Mouse (Mus musculus) liver, postnatal 0 days (tissue): Measurements from ENCODE around the gene Nek10. TPM values are rescaled to one million over a fixed set of nuclear protein-coding genes. Genes with fewer than 3 reads are reported as not detected.

Experiments
- ATAC-seq: fragments of 200-750 bp; cut with Nextera tagmentation; 2 replicates; pipeline ENCODE4 v1.8.0; 2017; ENCODE audit warnings: mild to moderate bottlenecking, moderate library complexity
- DNase-seq: peaks from one replicate; pipeline ENCODE4 v3.0.0-alpha.2; 2016
- H3K27ac ChIP-seq: fragments of 300-500 bp; sonication (generic); 2 replicates; pipeline ENCODE4 v1.5.1; 2014; ENCODE audit warnings: antibody characterized with exemption, moderate library complexity, mild to moderate bottlenecking, low read depth
- H3K27me3 ChIP-seq: fragments of 300-500 bp; sonication (generic); 2 replicates; pipeline ENCODE4 v1.6.1; 2014; ENCODE audit warnings: low read length, control low read depth, mixed read lengths; ENCODE audit not compliant: insufficient read depth
- H3K36me3 ChIP-seq: fragments of 300-500 bp; sonication (generic); replicated peaks from 2 replicates; pipeline ENCODE4 v1.6.1; 2014; ENCODE audit warnings: mild to moderate bottlenecking, control low read depth, low read length, moderate library complexity, mixed read lengths; ENCODE audit not compliant: insufficient read depth
- H3K4me1 ChIP-seq: fragments of 300-500 bp; sonication (generic); 2 replicates; pipeline ENCODE4 v1.6.1; 2014; ENCODE audit warnings: antibody characterized with exemption, mild to moderate bottlenecking, control low read depth; ENCODE audit not compliant: insufficient read depth
- H3K4me2 ChIP-seq: fragments of 300-500 bp; sonication (generic); 2 replicates; pipeline ENCODE4 v1.6.1; 2014; ENCODE audit warnings: low read depth, mild to moderate bottlenecking, low read length, moderate library complexity, mixed read lengths
- H3K4me3 ChIP-seq: fragments of 300-500 bp; sonication (generic); 2 replicates; pipeline ENCODE4 v1.5.1; 2014; ENCODE audit warnings: low read depth, low read length
- H3K9ac ChIP-seq: fragments of 300-500 bp; sonication (generic); replicated peaks from 2 replicates; pipeline ENCODE4 v1.6.1; 2014; ENCODE audit warnings: mild to moderate bottlenecking, moderate library complexity
- H3K9me3 ChIP-seq: fragments of 300-500 bp; sonication (generic); 2 replicates; pipeline ENCODE4 v1.6.1; 2016; ENCODE audit warnings: mild to moderate bottlenecking, control low read depth, low read length, mixed read lengths
- CTCF ChIP-seq: sonication (generic); IDR thresholded peaks from 2 replicates; pipeline ENCODE4 v1.5.1; 2016; ENCODE audit warnings: antibody characterized with exemption, low read depth
- EP300 ChIP-seq: IDR thresholded peaks from 2 replicates; pipeline ENCODE4 v1.6.1; 2016; ENCODE audit warnings: antibody characterized with exemption, low read depth, mild to moderate bottlenecking
- WGBS: fragments of 180-500 bp; shearing (Covaris S2); extraction: QIAGEN DNeasy Blood & Tissue Kit; methylation state at CpG from one replicate; pipeline ENCODE4 v1.1.7; 2014; ENCODE audit not compliant: insufficient replicate concordance; 5-methylcytosine and 5-hydroxymethylcytosine counted together
- polyA plus RNA-seq: library from polyadenylated mRNA; unstranded; fragments of >200 nt; fragmentation: Nextera tagmentation; extraction: Ambion mirVana; gene quantifications from 2 replicates; pipeline ENCODE4 v1.2.1, GENCODE M21; 2015

Nek10 gene
- polyA plus RNA-seq, 1 experiment from 2014 or later: not detected

DNA sequence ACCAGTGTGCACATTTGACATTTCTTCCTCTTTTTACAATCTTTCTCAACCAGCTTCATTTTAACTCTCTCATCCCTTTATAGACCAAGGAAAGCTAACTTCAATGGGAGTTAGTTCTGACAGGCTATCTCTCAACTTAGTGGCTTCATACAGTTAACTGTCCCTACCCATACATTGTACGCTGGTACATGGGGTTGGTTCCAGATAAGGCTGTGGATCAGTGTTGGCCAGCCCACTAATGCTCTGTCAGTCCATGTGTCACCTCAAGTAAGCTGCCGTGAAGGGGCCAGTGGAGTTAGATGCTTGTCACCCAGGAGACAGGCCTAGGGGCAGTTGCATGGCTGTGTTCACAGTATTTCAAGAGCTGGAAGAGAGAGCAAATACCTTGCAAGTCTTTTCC, 124.3 kb downstream of the Nek10 start:
- DNase-seq: no peak

DNA sequence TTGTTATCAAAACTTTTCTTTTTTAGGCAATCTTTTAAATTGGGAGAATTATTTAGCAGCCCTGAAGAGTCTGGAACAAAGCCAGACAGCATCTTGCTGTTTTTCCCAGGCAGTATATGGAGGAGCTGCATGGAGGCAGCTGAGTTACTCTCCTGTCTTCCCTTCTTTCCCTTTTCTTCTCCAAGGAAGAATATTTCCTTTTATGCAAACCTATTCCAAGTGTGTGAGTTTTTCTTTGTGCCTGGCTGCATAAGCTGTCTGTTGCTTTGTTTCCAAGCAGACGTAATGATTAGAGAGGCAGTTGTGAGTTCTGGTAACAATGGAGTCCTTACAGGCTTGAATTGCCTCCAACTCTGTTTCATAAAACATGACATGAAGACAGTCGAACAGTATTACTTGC, 131.8 kb downstream of the Nek10 start:
- ATAC-seq (no peak), DNase-seq (no peak)
- H3K4me1 ChIP-seq: no peaks in the 10 kb centered on the region
- no peaks in the 10 kb centered on the region for H3K27me3 ChIP-seq
- H3K9me3 ChIP-seq: no peaks in the 10 kb centered on the region
- no peaks in the 10 kb centered on the region for H3K36me3 ChIP-seq
- no peak overlapping the region for H3K27ac ChIP-seq
- no peak overlapping the region for H3K4me3 ChIP-seq
- H3K4me2 ChIP-seq: no peak overlapping the region
- no peak for TF ChIP-seq EP300
- no peak for TF ChIP-seq CTCF
- no peak overlapping the region for H3K9ac ChIP-seq
- WGBS: 61% methylated on average over 2 of the region's 2 CpGs

More for the DNA sequence above, 124.3 kb downstream of the Nek10 start:
- no peaks in the 10 kb centered on the region for H3K4me1 ChIP-seq
- no peak for TF ChIP-seq EP300
- no peaks in the 10 kb centered on the region for H3K27me3 ChIP-seq
- no peaks in the 10 kb centered on the region for H3K36me3 ChIP-seq
- ATAC-seq: no peak
- H3K9me3 ChIP-seq: no peaks in the 10 kb centered on the region
- no peak overlapping the region for H3K4me3 ChIP-seq
- H3K27ac ChIP-seq: no peak overlapping the region
- no peak overlapping the region for H3K4me2 ChIP-seq
- 57% methylated on average over 2 of the region's 2 CpGs for WGBS
- no peak overlapping the region for H3K9ac ChIP-seq

DNA sequence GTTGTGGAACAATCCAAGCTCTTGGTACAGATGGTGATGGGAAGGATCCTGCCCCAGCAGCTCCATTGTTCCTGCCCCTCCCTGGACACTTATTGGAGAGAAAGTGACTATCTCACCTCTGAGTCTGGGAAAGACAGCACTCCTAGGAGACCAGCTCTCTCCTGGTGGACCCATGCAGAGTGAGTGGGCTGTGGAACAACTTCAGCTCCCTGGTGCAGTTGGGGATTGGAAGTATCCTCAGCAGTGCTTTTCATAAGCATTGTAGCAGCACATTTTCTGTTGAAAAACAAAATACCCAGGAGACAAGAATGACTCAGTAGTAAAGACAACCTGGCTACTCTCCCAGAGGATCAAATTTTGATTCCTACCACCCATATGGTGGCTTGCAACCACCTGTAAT, 142.7 kb downstream of the Nek10 start:
- TF ChIP-seq CTCF (no peak), EP300 (no peak)
- Histone ChIP-seq H3K9ac (no peak overlapping the region), H3K4me1 (no peaks in the 10 kb centered on the region), H3K27ac (no peak overlapping the region), H3K4me3 (no peak overlapping the region), H3K36me3 (no peaks in the 10 kb centered on the region), H3K4me2 (no peak overlapping the region), H3K9me3 (no peaks in the 10 kb centered on the region), H3K27me3 (no peaks in the 10 kb centered on the region)
- ATAC-seq: no peak
- DNase-seq: no peak

DNA sequence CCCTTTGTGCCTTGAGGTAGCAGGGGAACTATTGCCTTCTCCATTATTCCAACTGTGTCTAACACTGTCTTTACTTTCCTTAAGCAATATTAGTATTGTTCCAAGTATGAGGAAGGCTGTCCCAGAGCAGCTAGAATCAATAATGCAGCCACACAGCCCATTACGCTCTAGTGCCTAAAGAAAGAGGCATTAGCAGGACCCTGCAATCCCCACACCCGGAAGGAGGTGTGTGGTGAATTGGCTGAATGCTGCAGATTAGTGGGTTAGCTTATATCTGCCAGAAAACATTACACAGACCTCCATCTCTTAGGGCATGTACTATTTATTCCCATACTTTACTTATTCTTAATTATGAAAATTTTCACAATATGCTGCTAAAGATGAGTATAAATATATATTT, 145.8 kb downstream of the Nek10 start:
- Histone ChIP-seq H3K4me1 (no peaks in the 10 kb centered on the region), H3K4me3 (no peak overlapping the region), H3K27ac (no peak overlapping the region), H3K9ac (no peak overlapping the region), H3K9me3 (no peaks in the 10 kb centered on the region), H3K4me2 (no peak overlapping the region), H3K36me3 (no peaks in the 10 kb centered on the region), H3K27me3 (no peaks in the 10 kb centered on the region)
- TF ChIP-seq CTCF: no peak
- no peak for DNase-seq
- ATAC-seq: no peak
- WGBS: 79% methylated on average over 2 of the region's 2 CpGs

GRCm38 (mm10) chr14:14951808-14952207, 148.6 kb downstream of the Nek10 start:
- Histone ChIP-seq H3K4me1 (no peaks in the 10 kb centered on the region), H3K27me3 (no peaks in the 10 kb centered on the region), H3K27ac (no peak overlapping the region), H3K4me3 (no peak overlapping the region), H3K36me3 (no peaks in the 10 kb centered on the region), H3K9me3 (no peaks in the 10 kb centered on the region), H3K9ac (no peak overlapping the region), H3K4me2 (no peak overlapping the region)
- 65% methylated on average over 1 of the region's 1 CpGs for WGBS
- DNase-seq (no peak), ATAC-seq (no peak)
- no peak for TF ChIP-seq CTCF
- no peak for TF ChIP-seq EP300

DNA sequence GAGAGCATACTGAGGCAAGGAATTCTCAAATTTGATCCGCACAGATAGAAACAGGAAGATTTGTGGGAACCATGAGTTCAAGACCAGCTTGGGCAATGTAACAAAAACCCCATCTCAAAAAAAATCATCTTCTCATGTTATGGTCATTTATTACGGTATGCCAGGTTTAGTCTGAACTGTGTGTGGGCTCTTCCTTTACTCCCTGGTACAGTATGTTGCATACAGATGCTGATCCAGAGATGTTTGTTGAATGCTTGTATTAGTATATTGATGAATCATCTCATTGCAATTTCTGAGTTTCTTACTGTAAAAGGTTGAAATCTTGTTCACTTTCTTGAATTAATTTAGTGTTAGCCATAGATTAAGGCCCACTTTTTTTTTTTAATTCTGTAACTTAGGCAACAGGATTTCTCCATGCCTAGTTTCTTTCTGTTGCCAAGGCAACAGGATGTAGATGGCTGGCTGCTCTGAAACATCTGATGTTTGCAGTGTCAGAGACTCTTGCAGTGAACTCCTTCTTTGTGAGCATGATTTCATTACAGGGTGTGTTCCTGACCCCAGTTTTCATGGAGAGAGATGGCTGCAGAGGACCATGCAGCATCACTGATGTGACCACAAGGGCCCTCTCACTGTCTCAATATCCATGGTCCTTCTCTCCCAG, 156.7 kb downstream of the Nek10 start:
- H3K27me3 ChIP-seq: no peaks in the 10 kb centered on the region
- TF ChIP-seq CTCF: no peak
- WGBS: 82% methylated on average over 2 of the region's 2 CpGs

DNA sequence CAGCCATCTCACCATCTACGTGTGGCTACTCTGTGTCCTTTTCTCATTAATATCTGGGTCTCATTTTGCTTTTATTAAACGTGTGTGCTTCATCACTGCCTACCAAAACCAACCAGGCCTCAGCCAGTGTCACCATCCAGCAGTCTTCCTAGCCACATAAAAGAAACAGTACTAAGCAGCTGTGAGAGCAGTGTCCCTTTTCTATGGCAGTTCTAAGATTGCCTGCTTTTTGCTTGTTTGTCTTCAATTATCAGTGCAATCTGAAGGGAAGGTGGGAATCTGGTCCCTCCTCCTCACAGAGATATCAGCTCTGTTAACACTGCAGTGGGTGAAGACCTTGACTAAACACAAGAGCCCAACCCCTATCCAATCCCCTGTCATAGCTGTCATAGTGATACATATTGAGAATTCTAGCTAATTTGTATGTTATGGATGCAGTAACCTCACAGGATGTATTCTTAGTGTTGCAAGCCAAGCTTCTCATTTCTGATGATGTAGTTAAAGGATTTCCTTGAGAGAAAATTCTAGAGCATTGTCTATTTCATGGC, 157.3 kb downstream of the Nek10 start:
- no peaks in the 10 kb centered on the region for H3K4me1 ChIP-seq
- no peak overlapping the region for H3K9ac ChIP-seq
- no peaks in the 10 kb centered on the region for H3K36me3 ChIP-seq
- 51% methylated on average over 2 of the region's 2 CpGs for WGBS
- H3K27ac ChIP-seq: no peak overlapping the region
- no peak for ATAC-seq
- no peaks in the 10 kb centered on the region for H3K9me3 ChIP-seq
- no peaks in the 10 kb centered on the region for H3K27me3 ChIP-seq
- TF ChIP-seq EP300 (no peak), CTCF (no peak)
- H3K4me2 ChIP-seq: no peak overlapping the region
- no peak overlapping the region for H3K4me3 ChIP-seq
- no peak for DNase-seq

More for the DNA sequence above, 156.7 kb downstream of the Nek10 start:
- no peaks in the 10 kb centered on the region for H3K36me3 ChIP-seq
- no peaks in the 10 kb centered on the region for H3K4me1 ChIP-seq
- H3K9ac ChIP-seq: no peak overlapping the region
- no peak overlapping the region for H3K4me2 ChIP-seq
- H3K4me3 ChIP-seq: no peak overlapping the region
- no peak for DNase-seq
- no peak overlapping the region for H3K27ac ChIP-seq
- ATAC-seq: no peak
- no peaks in the 10 kb centered on the region for H3K9me3 ChIP-seq
